Mouse (Mus musculus): ENCODE results near the gene Mad1l1. TPM values are rescaled to one million over a fixed set of nuclear protein-coding genes. Genes with fewer than 3 reads are reported as not detected.

Mad1l1 gene
- total RNA-seq, 1 experiment from 2014 or later = 41.6 TPM

- no peak for ATAC-seq (replicated peaks; ENCODE audit: insufficient number of reproducible peaks, low FRiP score, low TSS enrichment, poor library complexity, severe bottlenecking)
These were observed 53.0 kb downstream of the Mad1l1 start for GRCm38 (mm10) chr5:140268396-140268795.

- ATAC-seq (replicated peaks; ENCODE audit: insufficient number of reproducible peaks, low FRiP score, low TSS enrichment, poor library complexity, severe bottlenecking) = no peak
These were observed 54.3 kb downstream of the Mad1l1 start for GRCm38 (mm10) chr5:140267061-140267460.

DNA sequence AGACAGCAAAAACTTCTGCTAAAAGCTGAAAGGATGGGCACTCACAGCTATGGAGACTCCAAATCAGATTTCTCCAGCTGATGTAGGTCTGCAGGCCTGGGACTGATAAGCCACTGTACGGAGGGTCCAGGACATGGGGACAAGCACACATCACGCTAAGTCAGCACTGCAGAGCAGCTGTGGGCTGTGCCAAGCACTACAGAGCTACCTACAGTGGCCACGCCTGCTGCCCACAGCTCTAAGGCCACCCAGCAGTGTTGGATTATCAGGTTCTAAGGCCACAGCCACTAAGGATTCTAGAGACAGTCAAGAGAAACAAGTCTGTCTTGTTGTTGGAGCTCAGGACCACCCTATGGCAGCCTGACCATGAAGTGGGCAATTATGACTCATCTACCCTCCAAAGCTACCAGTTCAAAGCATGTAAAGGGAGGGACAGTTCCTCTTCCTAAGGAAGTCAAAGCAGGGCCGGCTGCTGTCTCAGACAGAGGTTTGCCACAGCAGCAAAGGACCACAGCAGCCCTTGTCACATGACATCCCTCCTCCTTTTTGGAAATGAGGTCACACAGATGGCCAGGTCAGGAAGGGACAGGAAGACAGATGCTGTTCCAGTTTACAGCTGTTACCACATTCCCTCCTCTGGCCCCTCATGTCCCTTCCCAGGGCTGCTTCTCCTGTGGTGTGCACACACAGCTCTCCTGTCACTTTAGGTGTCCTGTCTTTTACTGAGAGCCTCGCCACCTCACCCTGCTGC lies 56.4 kb downstream of the Mad1l1 start:
- peak; percentile 40 for ATAC-seq (replicated peaks; ENCODE audit: insufficient number of reproducible peaks, low FRiP score, low TSS enrichment, poor library complexity, severe bottlenecking)

- ATAC-seq (replicated peaks; ENCODE audit: insufficient number of reproducible peaks, low FRiP score, low TSS enrichment, poor library complexity, severe bottlenecking) = no peak
These were observed 57.3 kb downstream of the Mad1l1 start for GRCm38 (mm10) chr5:140263754-140264749.

- ATAC-seq (replicated peaks; ENCODE audit: insufficient number of reproducible peaks, low FRiP score, low TSS enrichment, poor library complexity, severe bottlenecking) = no peak
These were observed 59.0 kb downstream of the Mad1l1 start for GRCm38 (mm10) chr5:140262401-140262800.

DNA sequence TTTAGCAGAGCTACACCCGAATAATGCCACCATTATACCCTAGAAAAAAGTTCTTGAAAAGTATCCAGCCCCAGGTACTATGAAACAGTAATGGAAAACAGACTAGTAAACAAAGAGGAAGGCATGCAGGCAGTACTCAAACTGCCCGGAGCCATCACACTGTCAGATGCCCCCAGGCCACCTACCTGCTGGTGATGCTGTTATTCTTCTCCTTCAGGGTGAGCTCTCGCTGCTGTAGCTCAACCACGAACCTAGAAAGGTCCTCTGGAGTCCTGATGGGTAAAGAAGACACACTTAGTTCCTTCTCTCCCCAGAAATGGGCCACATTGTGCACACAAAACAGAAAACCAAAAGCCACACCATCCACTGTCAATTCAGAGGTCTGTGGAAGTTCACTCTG lies 60.0 kb downstream of the Mad1l1 start:
- ATAC-seq (replicated peaks; ENCODE audit: insufficient number of reproducible peaks, low FRiP score, low TSS enrichment, poor library complexity, severe bottlenecking) = no peak

GRCm38 (mm10) chr5:140258633-140259032 lies 62.7 kb downstream of the Mad1l1 start:
- ATAC-seq (replicated peaks; ENCODE audit: insufficient number of reproducible peaks, low FRiP score, low TSS enrichment, poor library complexity, severe bottlenecking) = no peak

DNA sequence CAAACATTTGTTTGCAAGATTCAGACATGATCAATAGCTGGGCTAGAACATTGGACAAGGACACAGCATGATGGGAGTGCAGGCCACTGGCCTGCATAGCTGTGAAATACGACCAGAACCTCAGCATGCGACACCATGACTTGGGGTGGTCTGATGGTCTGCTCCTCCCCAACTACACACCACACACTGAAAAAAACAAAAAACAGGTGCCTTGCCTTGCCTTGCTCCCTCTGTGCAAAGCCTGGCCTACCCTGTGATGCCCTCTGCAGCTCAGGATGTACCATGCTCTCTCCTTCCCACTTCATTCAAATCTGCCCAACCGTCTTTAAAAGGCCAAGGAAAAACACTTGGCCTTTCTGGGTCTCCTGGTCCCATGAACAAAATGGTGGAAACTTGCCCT lies 63.3 kb downstream of the Mad1l1 start:
- no peak for ATAC-seq (replicated peaks; ENCODE audit: insufficient number of reproducible peaks, low FRiP score, low TSS enrichment, poor library complexity, severe bottlenecking)

GRCm38 (mm10) chr5:140257439-140257838 lies 63.9 kb downstream of the Mad1l1 start:
- no peak for ATAC-seq (replicated peaks; ENCODE audit: insufficient number of reproducible peaks, low FRiP score, low TSS enrichment, poor library complexity, severe bottlenecking)

GRCm38 (mm10) chr5:140256685-140257084 lies 64.7 kb downstream of the Mad1l1 start:
- no peak for ATAC-seq (replicated peaks; ENCODE audit: insufficient number of reproducible peaks, low FRiP score, low TSS enrichment, poor library complexity, severe bottlenecking)

GRCm38 (mm10) chr5:140255265-140255664 lies 66.1 kb downstream of the Mad1l1 start:
- ATAC-seq (replicated peaks; ENCODE audit: insufficient number of reproducible peaks, low FRiP score, low TSS enrichment, poor library complexity, severe bottlenecking) = no peak

DNA sequence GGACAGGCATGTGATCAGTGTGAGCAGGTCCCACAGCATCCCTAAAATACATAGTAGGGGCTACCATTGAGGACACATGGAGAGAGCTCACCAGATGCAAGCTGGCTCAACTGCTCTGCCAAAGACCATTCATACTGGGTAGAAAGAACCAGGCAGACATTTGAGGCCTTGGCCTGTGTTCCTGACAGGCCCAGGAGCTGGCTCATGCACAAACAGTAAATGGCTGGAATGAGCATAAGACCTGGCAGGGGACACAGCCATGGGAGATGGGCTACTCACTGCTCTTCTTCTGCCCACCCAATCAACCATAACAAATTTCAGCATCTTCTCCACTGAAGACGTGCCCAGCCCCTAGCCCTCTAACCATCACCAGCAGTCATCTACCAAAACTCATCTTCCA lies 66.7 kb downstream of the Mad1l1 start:
- no peak for ATAC-seq (replicated peaks; ENCODE audit: insufficient number of reproducible peaks, low FRiP score, low TSS enrichment, poor library complexity, severe bottlenecking)

- no peak for ATAC-seq (replicated peaks; ENCODE audit: insufficient number of reproducible peaks, low FRiP score, low TSS enrichment, poor library complexity, severe bottlenecking)
These were observed 69.4 kb downstream of the Mad1l1 start for GRCm38 (mm10) chr5:140251989-140252388.

GRCm38 (mm10) chr5:140250370-140250769 lies 71.0 kb downstream of the Mad1l1 start:
- ATAC-seq (replicated peaks; ENCODE audit: insufficient number of reproducible peaks, low FRiP score, low TSS enrichment, poor library complexity, severe bottlenecking) = no peak

GRCm38 (mm10) chr5:140249359-140250062 lies 71.8 kb downstream of the Mad1l1 start:
- ATAC-seq (replicated peaks; ENCODE audit: insufficient number of reproducible peaks, low FRiP score, low TSS enrichment, poor library complexity, severe bottlenecking) = no peak

DNA sequence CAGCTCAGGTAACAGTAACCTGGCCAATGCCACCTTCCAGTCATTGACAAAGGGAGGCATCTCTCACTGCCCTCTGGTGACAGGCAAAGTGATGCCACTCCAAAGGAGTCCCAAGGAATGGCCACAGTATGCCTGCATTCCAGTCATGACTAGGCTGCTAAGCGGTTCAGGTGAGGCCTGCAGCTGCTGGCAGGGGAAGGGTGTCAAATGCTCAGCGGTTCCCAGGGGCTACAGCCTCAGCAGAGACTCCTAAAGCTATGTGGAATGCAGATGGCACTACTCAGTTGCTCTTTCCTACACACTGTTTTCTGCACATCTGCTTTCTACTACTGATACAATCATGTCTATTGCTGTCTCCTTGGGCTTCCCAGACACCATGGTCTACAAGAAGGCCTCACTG lies 73.3 kb downstream of the Mad1l1 start:
- no peak for ATAC-seq (replicated peaks; ENCODE audit: insufficient number of reproducible peaks, low FRiP score, low TSS enrichment, poor library complexity, severe bottlenecking)

GRCm38 (mm10) chr5:140240235-140240634 lies 81.1 kb downstream of the Mad1l1 start:
- no peak for ATAC-seq (replicated peaks; ENCODE audit: insufficient number of reproducible peaks, low FRiP score, low TSS enrichment, poor library complexity, severe bottlenecking)

GRCm38 (mm10) chr5:140238880-140239279 lies 82.5 kb downstream of the Mad1l1 start:
- ATAC-seq (replicated peaks; ENCODE audit: insufficient number of reproducible peaks, low FRiP score, low TSS enrichment, poor library complexity, severe bottlenecking) = no peak

DNA sequence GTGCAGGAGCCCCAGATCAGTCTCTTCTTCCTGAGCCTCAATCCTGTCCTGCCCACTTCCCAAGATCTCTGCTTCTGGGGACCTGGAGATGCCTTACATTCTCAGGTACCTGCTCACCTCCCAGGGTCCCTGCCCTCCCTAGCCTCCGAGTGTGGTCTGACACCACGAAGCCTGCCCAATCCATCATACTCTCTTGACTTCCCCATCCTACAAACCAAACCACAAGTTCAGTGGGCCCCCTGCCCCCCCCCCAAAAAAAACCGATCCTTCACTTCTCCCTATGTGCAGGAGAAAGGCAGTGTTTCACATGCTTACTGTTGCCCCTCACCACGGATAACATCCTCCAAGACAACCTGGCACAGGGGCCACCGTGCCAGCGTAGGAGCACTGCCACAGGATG lies 90.5 kb downstream of the Mad1l1 start:
- no peak for ATAC-seq (replicated peaks; ENCODE audit: insufficient number of reproducible peaks, low FRiP score, low TSS enrichment, poor library complexity, severe bottlenecking)

Data from monocyte, adult 5-6 weeks (primary cell).